Mouse (Mus musculus): Measurements from ENCODE around the gene Kidins220.

The Kidins220 gene

DNA sequence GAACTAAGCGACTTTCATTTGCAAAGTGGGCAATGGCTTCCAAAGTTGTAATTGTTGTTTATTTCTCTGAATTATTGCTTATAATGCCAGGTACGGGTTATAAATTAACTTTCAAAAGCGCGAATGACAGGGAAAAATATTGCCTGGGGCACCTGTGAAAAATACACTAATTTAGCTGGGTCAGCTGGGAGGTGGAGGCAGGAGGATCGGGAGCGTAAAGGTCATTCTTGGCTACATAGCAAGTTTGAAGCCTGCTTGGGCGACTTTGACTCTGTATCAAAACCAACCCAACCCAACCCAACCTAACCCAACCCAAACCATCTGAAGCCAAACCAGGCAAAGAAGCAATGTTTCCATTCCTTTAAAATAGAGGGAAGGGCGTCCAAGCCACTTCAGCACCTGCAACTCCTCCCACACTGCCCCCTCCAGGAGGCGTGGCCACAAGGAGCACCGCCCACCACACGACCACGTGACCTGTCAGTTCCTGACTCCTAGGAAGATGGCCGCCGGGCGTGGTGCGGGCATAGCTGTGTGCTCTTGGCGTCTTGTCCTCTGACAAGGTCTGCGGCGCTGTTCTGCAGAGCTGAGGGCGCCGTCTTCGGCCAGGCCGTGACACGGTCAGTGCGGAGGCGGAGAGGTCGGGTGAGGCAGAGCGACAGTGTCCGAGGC is at the start of gene Kidins220:
Kidins220 (plus strand) TSS at position 480 of the 669 bp plus-strand sequence.
- peak; percentile 94 for DNase-seq

DNA sequence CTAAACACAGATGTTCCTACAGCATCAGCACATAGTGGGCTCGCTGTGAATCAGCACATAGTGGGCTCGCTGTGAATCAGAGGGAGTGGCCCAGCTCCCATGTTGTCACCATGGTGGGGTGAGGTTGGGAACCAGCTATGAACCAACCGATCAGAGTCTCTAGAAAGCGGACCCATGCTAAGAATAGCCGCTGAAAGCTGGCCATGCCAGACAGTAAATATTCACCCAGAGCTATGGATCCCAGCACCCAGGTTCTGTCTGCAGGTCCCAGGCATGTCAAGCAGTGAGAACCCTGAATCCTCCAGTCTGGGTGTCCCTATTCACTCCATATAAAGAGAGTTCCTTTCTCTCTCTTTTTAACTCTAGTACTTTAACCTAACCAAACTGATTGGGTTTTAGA is 49.4 kb upstream of the Kidins220 start:
- DNase-seq = no peak

DNA sequence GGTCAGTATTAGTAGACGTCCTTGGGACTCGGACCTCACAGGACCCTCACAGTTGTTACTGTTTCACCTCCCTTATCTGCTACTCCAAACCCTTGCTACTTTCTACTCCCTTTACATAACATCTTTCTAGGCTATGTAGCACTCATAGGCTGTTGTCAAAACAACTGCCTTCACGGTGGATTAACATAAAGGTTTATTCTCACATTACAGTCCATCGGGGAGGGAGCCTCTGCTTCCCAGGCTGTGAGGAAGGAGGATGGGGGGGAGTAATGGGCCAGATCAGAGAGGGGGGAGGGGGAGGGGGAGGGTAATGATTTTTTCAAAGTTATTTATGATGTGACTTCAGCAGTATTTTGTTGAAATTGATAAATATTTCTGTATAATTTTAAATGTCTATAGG is 49.0 kb upstream of the Kidins220 start:
- DNase-seq = no peak

DNA sequence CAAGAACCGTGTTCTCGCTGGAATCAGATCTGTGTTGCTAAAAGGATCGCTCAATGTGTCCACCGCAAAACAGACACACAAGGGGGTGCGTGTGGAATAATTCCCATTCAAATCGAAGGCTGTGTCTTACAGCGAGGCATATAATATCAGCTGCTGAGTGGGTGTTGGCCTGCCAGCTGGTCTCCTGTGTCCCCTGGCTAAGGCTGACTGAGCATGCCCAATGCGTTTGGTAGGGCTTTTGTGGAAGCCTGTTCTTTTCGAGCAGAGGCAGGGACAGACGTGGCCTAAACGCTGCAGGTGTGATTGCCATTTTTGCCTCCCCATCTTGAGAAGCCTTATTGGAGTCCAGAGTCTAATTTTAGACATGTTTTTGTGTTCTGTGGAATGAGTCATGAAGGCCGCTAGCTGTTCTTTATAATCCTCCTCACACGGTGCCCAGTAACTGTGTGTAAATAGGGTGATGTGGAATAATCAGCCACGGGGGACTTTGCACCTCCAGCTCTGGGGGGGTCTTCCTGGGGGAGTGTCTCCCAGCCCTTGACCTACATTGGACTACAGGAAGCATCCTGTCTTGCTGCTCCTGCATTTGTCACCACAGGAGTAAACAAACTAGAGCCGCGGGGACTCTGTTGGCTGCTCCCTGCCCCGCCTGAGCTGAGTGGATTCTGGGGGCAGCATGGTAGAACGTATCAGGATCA is 46.5 kb upstream of the Kidins220 start:
- DNase-seq = peak; percentile 22

DNA sequence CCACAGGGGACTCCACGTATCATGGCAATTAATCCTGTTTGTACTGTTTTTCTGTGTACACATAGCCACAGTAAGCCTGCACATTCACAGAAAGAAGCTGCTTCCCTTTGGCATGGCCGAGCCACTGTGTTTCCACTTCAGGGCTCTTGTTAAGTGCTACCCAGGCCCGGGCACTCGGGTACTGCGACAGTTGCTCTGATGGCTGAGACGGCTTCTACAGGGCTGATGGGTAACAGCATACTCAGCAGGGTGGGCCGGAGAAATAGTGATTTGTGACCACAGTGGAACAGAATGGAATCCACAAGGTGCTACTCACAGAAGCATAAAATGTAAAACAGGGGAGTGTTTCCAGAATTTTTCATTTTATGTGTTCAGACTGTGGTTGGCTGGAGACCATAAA is 45.7 kb upstream of the Kidins220 start:
- DNase-seq = no peak

DNA sequence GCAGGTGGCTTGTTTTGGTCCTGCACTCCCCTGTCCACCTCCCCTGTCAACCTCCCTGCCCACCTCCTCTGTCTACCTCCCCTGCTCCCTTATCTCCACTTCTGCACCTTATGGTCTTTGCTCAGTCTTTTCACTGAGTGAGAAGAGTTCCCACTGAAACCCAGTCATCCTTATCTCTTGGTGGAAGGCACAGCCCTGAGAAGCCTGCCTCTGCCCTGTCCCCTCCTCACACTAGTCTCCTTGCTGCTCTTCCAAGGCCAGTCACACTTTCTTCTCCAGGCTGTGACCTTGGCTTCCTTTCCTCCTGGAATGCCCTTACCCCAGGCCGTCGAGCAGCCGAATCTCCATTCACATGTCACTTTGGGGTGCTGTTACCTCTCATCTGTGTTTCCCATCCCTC is 44.0 kb upstream of the Kidins220 start:
- no peak for DNase-seq

DNA sequence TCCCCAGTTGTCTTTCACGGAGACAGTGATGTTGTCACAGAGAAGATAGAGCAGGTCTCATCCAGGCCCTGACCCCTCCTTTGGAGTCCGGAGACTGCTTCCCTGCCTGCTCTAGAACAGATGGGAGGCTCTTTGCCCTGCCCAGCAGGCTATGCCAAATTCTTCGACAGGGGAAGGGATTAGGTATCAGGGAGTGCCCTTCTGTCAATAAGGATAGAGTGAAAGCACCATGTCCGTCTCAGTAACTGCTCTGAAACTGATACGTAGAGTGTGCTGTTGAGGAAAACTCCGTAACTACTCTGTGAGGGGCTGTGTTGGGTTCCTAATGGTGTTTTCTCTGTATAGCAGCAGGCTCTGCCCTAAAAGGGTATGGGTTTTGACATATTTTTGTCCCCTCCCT is 42.6 kb upstream of the Kidins220 start:
- DNase-seq = no peak

DNA sequence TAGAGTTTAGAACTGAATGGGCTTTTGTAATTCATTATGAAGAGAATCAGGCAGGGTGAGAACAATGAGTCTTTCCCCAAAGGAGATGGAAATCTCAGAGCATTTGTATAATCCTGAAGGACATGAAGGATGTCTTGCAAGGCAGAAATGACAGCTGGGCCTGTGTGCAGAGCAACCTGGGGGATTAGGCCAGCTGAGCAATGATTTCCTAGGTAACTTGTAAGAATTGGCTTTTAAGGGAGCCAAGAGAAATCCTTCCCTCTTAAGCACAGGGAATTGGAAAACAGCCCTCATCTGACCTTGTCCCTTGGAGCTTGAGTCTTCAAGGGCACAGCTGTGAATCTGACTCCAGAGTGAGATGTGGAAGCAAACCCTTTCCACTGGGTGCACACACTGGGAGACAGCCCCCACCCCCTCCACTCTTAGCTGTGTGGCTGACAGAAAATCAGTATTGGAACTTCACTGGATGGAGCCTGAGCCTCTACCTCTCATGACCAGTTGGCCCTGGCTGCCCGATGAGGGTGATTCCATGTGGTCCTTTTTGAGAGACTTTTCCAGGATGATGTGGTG is 41.4 kb upstream of the Kidins220 start:
- DNase-seq = no peak

DNA sequence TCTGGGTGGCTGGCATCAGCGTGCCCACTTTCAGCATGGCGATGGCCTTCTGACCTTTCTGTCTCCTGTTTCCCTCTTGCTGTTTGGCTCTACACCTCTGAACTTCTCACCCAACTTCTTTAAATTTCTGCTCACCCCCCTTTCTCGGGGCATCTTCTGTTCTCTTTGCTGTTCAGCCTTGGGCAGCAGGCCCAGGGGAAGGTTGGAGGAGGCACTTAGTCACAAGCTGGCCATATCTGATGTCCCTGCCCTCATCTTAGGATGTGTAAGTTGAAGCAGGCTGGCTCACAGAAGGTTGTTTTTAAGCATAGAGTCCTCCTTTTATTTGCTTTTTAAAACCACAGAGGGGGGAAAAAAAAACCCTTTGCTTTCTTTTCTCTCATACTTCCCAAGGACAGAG is 40.7 kb upstream of the Kidins220 start:
- no peak for DNase-seq

DNA sequence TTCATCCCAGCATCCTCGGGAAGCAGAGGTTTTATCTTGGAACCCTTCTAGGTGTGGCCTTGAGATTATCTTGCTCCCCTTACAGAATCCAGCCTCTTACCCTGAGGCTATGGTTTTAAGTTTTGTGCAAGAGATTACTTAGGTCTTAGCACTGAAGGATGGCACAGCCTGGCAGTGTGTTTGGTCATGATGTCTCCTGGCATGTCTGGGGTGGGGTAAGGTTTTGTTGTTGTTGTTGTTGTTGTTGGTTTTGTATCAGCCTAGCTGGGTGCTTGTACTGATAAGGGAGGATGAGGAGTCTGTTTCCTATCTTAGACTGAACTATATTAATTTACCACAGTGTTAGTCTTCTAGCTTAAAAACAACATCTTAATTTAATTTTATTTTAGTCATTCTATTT is 38.4 kb upstream of the Kidins220 start:
- DNase-seq = no peak

DNA sequence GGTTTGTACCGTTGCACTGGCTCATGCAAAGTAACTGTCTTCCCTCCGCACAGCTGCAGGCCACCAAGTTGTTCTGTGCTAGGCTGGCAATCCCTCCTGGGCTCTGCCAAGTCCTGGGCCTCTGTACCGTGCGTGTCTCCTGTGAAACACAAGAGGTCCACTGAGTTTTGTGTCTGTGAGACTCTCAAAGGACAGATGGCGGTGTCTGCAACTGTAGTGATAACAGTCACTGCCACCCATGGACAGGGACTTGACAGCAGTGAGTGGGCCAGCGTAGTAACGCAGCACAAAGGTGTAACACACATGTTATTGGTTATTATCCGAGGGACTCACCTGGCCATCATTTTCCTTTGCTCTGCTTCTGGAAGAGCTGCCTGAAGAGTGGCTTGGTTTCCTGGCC is 35.4 kb upstream of the Kidins220 start:
- no peak for DNase-seq

DNA sequence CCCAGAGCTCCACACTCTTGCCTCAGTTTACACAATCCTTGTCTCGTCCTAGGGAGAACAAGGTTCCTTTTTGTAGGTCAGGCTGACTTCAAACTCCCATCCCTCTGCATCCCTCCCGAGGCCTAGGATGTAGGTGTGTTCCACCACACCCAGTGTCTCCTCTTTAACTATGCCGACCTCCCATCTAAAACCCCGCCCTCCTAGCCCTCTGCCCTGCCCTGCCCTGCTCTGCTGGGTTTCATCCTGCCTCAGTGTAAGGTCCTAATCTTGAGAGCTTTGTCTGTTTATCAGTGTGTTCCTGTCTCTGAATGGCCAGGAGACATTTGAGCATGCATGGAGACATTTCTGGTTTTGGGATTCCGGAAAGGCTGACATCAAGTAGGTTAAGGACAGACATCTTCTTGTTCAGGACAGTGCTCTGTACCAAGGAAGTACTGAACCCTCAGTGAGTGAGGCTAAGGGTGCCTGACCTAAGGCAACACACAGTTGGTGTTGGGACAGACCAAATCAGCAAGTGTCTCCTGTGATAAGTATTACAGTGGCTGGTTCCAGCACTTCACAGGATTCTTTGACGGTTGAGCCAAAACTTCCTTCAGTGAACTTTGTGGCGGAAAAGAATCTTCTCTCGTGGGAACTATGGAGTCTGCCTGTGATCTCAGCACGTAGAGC is 32.0 kb upstream of the Kidins220 start:
- DNase-seq = no peak

DNA sequence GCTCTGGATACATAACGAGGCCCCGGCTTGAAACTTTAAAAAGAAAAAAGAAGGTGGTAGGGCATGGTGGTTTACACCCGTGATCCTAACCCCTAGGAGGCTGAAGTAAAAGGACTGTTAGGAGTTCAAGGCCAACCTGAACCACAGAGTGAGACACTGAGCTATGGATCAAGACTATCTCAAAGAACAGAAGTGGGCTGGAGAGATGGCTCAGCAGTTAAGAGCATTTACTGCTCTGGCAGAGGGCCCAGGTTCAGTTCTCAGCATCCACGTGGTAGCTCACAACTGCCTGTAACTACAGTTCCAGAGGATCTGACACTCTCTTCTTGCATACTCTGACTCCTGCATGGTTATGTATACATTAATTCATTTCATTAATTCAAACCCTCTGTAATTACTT is 31.3 kb upstream of the Kidins220 start:
- DNase-seq = no peak

DNA sequence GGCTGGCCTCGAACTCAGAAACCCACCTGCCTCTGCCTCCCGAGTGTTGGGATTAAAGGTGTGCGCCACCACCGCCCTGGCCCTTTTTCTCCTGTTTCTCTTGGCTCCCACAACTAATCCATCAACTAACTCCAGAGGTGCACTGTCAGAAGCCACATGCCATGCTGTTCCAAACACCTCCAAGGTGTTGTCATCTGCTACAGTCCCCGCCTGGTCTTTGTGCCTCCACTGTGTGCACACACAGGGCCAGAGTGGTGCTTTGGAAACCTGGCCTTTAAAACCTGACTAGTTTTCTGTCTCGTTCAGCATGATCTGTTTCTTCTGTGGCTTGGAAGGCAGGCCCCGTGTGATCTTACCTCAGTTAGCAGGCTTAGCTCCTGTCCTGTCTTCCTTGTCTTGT is 30.1 kb upstream of the Kidins220 start:
- DNase-seq = no peak

DNA sequence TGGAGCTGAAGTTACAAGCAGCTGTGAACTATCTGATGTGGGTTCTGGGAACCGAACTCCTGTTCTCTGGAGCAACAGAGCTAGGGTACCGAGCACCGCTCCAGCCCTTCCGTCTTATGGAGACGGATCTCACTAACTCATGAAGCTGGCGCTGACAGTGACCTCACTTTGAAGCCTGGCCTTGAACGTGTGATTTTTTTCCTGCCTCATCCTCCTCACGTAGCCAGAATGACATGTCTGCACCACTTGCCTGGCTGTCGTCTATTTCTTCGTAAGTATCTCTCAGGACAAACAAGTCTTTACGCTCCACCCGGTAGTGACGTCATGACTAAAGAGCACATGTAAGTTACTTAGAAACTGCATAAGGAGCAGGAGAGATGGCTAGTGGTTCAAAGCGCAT is 27.7 kb upstream of the Kidins220 start:
- DNase-seq = no peak

DNA sequence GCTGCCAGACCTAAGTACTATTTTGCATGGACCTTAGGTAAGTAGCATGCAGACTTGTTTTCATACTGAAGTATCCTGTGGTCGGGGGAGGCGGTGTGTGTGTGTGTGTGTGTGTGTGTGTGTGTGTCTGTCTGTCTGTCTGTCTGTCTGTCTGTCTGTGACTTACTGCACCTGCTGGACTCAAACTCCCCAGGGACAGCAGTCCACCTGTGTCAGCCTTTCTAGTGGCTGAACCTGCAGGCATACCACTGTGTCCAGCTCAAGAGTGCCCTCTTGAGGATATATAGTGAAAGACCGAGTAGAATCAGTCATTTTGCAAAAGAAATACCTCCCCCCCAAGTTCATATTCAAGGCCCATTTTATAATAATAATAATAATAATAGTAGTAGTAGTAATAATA is 26.4 kb upstream of the Kidins220 start:
- DNase-seq = no peak

DNA sequence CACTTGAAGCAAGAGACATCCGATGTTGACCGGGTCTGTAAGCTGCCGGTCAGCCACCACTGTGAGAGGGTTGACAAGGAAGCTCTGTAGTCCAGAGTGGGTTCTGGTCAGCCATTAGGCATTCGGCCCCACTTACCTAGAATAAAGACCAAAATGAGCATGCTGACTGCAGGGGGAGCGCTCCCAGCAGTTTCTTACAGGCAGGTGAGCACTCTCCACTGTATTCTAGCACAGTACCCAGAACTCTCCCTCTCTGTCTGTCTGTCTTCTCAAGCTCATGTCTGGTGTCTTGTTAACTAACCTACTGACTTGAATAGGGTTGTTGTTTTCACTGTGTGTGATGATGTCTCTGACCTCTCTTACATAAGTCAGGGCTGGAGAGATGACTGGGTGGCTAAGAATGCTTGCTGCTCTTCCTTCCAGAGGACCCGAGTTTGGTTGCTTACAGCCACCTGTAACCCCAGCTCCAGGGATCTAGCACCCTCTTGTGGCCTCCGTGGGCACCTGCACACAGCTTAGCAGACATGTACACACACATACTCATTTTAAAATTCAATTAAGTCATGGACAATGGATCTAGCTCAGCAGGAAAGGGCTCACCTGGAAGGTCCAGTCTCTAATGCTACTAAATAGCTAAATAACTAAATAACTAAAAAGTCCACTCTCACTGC is 24.2 kb upstream of the Kidins220 start:
- DNase-seq = no peak

DNA sequence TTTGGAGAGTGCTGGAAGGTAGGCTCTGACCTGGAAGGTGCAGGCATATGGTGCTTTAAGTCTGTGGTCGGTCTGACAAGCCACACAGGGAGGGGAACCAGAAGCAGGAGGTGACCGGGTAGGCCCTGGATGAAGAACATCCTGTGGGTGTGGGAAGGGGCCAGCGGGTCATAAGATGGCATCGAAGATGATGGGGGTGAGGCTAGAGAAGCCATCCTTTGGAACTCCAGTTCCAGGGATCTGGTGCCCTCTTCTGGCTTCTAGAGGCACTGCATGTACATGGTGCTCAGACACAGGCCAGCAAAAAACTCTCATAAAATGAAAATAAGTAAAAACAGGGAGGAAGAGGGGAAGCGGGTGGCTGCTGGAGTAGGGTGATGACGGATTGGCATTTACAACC is 22.6 kb upstream of the Kidins220 start:
- DNase-seq = peak; percentile 19

DNA sequence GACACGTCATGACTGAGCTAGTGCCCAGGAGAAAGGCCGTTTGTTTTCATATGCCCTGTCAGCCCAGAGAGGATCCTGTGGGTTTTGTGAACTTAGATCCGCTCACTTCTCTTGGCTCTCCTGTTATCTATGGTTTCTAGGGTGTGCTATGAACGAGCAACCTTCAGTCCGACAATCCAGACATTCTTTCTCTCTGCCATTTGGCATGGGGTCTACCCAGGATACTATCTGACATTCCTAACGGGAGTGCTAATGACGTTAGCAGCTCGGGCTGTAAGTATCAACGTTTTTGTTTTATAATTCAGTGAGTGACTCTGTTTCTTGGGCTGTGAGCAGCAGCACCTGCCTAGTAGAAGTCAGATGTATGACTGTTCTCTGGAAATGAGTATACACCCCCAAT is 19.6 kb upstream of the Kidins220 start:
- no peak for DNase-seq

DNA sequence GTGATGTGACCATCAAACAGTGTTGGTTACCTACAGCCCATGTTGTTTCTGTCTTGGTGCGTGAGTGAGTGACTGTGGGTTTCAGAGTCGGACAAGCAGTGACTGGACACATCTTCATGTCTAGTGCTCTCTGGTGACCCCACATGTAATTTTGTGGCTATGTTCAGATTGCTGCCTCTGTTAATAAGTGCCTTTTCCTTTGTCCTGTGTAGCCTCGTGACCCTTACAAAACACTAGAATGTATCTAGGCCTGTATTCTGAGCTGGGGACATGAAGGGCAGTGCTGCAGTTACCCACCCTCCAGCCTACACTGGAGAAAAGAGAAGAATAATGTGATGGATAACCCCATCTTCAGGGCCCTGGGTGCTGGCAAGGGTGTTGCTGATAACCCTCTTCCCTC is 16.2 kb upstream of the Kidins220 start:
- no peak for DNase-seq

DNA sequence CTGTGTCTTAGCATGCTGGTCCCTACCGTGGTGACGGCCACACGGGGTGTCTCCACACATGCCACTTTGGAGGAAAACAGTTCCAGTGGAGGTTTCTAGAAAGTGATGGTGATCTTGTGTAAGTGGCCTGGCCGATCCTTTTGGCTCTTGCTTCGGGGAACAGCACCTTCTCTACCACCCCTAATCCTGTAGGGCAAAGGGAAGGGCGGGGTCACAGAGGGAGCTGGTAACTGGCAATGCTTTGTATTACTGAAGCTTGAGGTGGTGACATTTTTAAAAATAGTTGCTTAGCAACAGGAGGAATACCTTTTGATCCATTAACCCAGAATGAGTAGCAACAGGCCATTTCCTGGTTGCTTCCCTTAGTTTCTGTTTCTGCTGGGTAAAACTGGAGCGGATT is 12.9 kb upstream of the Kidins220 start:
- no peak for DNase-seq

DNA sequence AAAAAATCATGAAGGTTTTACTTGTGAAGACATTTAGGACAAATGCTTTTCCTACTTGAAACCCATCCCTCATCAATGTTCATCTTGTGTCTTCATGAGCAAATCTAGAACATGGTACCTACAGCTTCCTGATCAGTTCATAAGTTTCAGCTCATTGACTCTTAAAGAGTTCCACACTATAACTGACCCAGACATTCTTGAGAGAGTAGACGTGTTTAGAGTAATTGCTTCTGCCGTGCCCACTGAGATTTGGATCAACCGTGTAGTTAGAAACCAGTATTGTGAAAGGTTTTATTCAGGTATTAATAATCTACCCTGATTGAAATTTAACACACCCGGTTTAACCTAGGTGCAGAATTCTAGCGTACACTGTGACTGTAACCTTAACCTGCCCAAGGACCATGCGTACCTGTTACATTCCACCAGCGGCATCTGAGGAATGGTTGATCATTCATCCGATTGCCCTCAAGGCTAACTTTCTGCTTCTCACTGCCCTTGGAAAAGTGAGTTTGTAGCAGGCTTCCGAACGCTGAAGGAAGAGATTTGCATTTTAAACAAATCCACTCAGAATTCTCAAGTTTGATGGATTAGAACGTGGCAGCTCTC is 12.3 kb upstream of the Kidins220 start:
- DNase-seq = no peak

DNA sequence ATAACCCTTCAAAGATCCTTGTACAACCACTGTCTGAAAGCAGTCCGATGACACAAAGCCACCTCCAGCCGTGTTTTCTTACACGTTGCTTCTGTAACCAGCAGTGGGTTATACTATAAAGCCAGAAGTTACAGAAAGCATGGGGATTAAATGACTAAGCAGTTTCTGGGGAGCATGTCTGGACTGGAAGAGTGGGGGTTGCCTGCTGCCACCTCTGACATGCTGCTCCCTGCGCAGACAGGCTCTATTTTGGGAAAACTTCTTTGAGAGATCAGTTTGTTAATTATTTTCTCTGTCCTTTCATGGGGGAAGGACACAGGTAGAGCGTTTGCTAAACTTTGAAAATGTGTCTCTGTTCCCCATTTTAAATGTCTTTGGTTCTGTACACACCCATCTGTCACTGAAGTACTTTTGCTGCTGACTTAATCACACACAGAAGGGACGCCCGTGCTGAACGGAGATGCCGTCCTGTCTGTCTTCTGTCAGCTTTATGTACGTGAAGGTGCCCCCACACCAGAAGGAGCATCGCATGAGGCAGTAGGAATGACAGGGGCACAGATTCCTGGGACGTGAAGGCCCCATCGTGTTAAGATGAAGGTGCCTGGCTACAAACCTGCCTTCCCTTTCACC is 11.2 kb upstream of the Kidins220 start:
- DNase-seq = no peak
